Mouse (Mus musculus): ENCODE results near the gene Ccm2l. TPM values are rescaled to one million over a fixed set of nuclear protein-coding genes. Genes with fewer than 3 reads are reported as not detected.

Ccm2l gene
- total RNA-seq, 2 experiments from 2014 or later: not detected

Other genes with a start within 250 kb of the Ccm2l start
- gene Bcl2l1, start 234.2 kb upstream of the Ccm2l start, total RNA-seq (2014; fragmentation: Nextera tagmentation): 5.7 and 6.7 TPM in 2 replicates
- gene Bcl2l1, start 234.2 kb upstream of the Ccm2l start, total RNA-seq (2017): 3.7 and 11.8 TPM in 2 replicates
- gene Tpx2, start 218.0 kb upstream of the Ccm2l start, total RNA-seq (2014; fragmentation: Nextera tagmentation): 51.9 and 52.3 TPM in 2 replicates
- 79.0 and 103 TPM in 2 replicates for gene Tpx2, start 218.0 kb upstream of the Ccm2l start, total RNA-seq (2017)
- gene Mylk2, start 154.6 kb upstream of the Ccm2l start, total RNA-seq (2014; fragmentation: Nextera tagmentation): not detected in 2 replicates
- not detected in 2 replicates for gene Mylk2, start 154.6 kb upstream of the Ccm2l start, total RNA-seq (2017)
- gene Foxs1, start 132.7 kb upstream of the Ccm2l start, total RNA-seq (2014; fragmentation: Nextera tagmentation): not detected in 2 replicates
- not detected in 2 replicates for gene Foxs1, start 132.7 kb upstream of the Ccm2l start, total RNA-seq (2017)
- gene Dusp15, start 114.3 kb upstream of the Ccm2l start, total RNA-seq (2014; fragmentation: Nextera tagmentation): not detected in 2 replicates
- not detected in 2 replicates for gene Dusp15, start 114.3 kb upstream of the Ccm2l start, total RNA-seq (2017)
- not detected in 2 replicates for gene Ttll9, start 103.5 kb upstream of the Ccm2l start, total RNA-seq (2014; fragmentation: Nextera tagmentation)
- not detected in 2 replicates for gene Ttll9, start 103.5 kb upstream of the Ccm2l start, total RNA-seq (2017)
- 56.7 and 75.9 TPM in 2 replicates for gene Pdrg1, start 50.5 kb upstream of the Ccm2l start, total RNA-seq (2014; fragmentation: Nextera tagmentation)
- gene Pdrg1, start 50.5 kb upstream of the Ccm2l start, total RNA-seq (2017): 218 and 242 TPM in 2 replicates
- gene Xkr7, start 34.1 kb upstream of the Ccm2l start, total RNA-seq (2014; fragmentation: Nextera tagmentation): not detected in 2 replicates
- not detected in 2 replicates for gene Xkr7, start 34.1 kb upstream of the Ccm2l start, total RNA-seq (2017)
- gene Hck, start 42.5 kb downstream of the Ccm2l start, total RNA-seq (2014; fragmentation: Nextera tagmentation): 2.2 TPM in 1 of 2 replicates, not detected in the other
- gene Hck, start 42.5 kb downstream of the Ccm2l start, total RNA-seq (2017): 0.23 and 3.3 TPM in 2 replicates
- gene Tm9sf4, start 95.3 kb downstream of the Ccm2l start, total RNA-seq (2014; fragmentation: Nextera tagmentation): 53.7 and 58.7 TPM in 2 replicates
- gene Tm9sf4, start 95.3 kb downstream of the Ccm2l start, total RNA-seq (2017): 49.5 and 97.3 TPM in 2 replicates
- gene Tspyl3, start 159.5 kb downstream of the Ccm2l start, total RNA-seq (2014; fragmentation: Nextera tagmentation): 6.5 and 8.0 TPM in 2 replicates
- gene Tspyl3, start 159.5 kb downstream of the Ccm2l start, total RNA-seq (2017): 2.0 and 5.6 TPM in 2 replicates
- gene Plagl2, start 175.5 kb downstream of the Ccm2l start, total RNA-seq (2014; fragmentation: Nextera tagmentation): 38.6 and 46.5 TPM in 2 replicates
- 3.7 and 10.0 TPM in 2 replicates for gene Plagl2, start 175.5 kb downstream of the Ccm2l start, total RNA-seq (2017)
- gene Pofut1, start 175.6 kb downstream of the Ccm2l start, total RNA-seq (2014; fragmentation: Nextera tagmentation): 26.4 and 27.1 TPM in 2 replicates
- 14.8 and 22.3 TPM in 2 replicates for gene Pofut1, start 175.6 kb downstream of the Ccm2l start, total RNA-seq (2017)
- gene Kif3b, start 225.5 kb downstream of the Ccm2l start, total RNA-seq (2014; fragmentation: Nextera tagmentation): 10.2 and 10.5 TPM in 2 replicates
- gene Kif3b, start 225.5 kb downstream of the Ccm2l start, total RNA-seq (2017): 8.6 and 10.3 TPM in 2 replicates